Mouse (Mus musculus) adrenal gland, postnatal 4 days (tissue): Measurements from ENCODE around the gene Trim28. TPM values are rescaled to one million over a fixed set of nuclear protein-coding genes. Genes with fewer than 3 reads are reported as not detected.

ENCODE experiments used
- DNase-seq, 2 experiments: peaks; one replicate each; pipeline ENCODE4 v3.0.0; 2021 to 2022; ENCODE audit warnings: low spot score in 2 of 2, mixed read lengths in 2 of 2
- total RNA-seq, 2 experiments: library from RNA; stranded (reverse); gene quantifications; 2 replicates each; pipeline ENCODE4 v1.2.3; 2021

Gene Trim28
- total RNA-seq, 2 experiments from 2014 or later, result 392 to 400 TPM

- DNase-seq, result no peak
These were observed 33.6 kb downstream of the Trim28 start for GRCm38 (mm10) chr7:13032541-13032940.

DNA sequence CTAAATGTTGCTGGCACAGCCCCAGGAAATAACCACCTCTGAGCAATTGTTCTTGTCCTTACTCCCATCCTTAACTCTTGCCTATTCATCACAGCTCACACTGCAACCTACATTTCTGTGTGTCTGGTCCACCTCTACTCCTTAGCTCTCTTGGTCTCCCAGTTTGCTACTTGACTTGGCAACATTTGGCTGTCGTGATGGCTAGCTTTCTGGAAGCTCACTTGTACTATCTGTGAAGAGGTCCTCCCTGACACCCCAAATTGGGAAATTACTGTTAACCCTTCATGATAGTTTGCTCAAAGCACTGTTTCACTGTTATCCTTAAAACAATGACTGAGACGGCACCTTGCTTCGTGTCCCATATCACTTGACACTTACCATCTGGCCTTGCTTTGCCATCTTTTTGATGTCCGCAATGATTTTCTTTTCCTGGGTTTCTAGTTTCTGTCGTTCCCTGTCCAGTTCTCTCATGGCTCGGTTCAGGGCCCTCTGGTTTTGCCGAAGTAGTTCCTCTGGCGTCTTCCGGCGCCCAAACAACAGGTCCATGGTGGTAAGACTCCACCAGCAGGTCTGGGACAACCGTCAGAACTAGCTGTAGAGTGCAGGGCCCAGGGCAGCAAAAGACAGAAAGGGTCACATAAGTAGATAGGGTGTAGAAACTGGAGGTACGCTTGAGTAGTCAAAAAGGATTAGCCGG, 34.7 kb downstream of the Trim28 start:
- DNase-seq, result no peak

- peak; percentile 89 to 94 for DNase-seq
These were observed 35.4 kb downstream of the Trim28 start, which contains the start of gene Chmp2a for GRCm38 (mm10) chr7:13034148-13034977. Chmp2a (minus strand) TSS chr7:13034807.

DNA sequence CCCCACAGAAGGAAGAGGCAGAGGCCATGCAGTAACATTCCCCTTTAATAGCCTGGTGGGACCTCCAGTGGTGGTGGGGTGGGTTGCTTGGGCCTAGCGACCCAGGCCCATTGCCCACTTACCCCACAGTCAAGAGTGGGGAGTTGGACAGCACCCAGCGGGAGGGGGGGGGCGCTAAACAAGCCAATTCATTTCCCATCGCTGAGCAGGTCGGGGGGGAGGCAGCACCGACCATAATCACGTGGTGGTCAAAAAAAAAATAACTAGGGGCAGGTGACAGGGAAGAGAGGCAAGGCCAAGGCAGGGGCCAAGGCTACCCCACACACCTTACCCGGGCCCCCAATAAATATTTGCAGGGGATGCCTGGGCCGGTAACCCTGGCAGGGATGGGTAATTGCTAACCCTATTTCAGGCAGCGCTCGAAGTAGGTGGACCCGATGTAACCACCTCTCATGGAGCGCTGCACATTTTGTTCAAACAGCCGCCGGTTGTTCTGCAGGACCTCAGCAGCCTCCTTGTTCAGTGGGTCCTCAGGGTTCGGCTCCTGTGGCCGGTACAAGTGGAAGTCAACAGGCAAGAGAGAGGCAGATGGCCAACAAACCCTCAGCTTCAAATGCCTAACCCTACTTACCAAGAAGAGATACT, 36.4 kb downstream of the Trim28 start:
- no peak for DNase-seq

GRCm38 (mm10) chr7:13036806-13037205, 37.9 kb downstream of the Trim28 start:
- no peak for DNase-seq

DNA sequence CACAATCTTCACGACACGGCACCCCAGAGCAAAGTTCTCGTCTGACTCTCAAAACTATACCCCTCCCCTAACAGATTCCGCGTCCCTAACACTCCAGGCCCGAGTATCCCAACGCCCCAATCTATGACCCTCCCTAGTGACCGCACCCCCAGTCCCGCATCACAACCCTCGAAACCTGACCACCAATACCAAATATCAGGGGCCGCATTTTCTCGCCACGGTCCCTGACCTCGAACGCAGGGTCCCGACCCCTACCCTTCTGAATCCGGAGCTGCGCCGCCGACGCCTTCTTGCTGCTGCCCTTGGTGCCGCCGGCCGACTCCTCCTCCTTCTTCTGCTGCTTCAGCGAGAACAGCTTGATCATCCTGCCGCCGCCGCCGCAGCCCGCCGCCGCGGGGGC, 38.5 kb downstream of the Trim28 start:
- no peak for DNase-seq

DNA sequence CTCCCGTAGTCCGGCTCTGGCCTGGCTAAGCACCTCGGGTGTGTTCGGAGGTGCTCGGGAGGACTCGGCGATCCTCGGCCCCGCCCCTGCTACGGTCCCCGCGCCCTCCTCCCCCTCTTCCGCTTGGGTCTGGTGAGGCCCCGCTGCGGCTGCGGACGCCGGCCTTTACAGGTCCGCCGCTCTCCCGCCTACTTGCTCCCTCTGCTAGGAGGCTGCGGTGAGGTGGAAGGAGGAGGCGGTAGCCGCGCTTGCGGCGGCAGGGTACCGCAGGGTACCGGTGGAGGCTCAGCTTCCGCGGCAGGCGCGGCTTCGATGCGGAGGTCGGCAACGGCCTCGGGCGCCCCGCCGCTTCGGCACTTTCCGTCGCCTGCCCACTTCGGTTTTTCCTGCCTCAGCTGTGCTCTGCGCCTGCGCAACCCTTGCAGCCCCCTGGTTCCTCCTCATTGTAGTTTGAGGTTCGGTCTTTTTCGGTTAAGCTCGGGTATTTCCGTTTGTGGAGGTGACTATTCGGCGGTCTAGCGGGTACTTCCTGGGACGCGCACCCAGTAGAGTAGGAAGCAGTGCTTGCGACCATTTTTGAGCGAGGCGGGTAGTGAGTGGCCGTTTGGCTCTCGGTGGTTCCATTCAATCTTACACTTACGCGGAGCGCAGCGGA, 39.1 kb downstream of the Trim28 start, which contains the start of gene Ube2m:
Gene Ube2m, minus strand, starts transcription at position 375 of the 655 bp plus-strand sequence.
- DNase-seq, result peak; percentile 95 to 99

GRCm38 (mm10) chr7:13038621-13039169, 39.8 kb downstream of the Trim28 start:
- no peak for DNase-seq

DNA sequence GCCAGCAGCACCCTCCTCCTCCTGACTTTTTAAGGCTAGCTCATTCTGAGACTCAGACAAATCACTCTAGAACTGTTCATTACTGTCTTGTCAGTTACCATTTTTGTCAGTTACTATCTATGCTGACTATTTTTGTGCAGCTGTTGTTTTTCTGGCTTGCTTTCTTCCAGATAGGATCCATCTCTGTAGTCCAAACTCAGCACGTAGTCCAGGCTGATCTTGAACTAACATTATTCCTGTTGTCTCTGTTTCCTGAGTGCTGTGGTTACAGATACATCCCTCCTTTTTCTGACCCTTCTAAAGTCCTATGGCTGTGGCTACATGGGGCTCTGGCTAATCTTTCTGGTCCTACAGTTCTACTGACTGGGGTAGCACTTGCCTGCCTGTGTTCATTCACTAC, 40.3 kb downstream of the Trim28 start:
- no peak for DNase-seq

DNA sequence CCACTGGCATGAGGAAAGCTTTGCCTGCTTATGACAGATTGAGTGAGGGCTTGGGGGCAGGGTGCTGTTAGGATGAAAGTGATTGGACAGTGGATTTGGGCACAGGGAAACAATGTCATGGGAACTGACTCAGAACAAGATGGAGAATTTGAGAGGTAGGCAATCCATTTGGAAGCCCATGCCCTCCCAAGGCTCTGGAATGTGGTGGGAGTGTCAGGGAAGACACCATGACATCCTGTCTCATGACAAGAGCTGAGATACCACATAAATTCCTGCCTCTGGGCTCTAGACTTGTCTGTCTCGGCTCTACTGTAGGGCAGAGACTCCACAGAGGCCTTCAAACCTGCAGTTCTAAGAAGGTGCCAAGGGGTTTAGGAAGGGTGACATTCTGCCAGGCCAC, 42.3 kb downstream of the Trim28 start:
- DNase-seq, result no peak

- DNase-seq, result no peak
These were observed 43.6 kb downstream of the Trim28 start for GRCm38 (mm10) chr7:13042511-13042910.

- DNase-seq, result no peak
These were observed 44.2 kb downstream of the Trim28 start for GRCm38 (mm10) chr7:13043120-13043444.

DNA sequence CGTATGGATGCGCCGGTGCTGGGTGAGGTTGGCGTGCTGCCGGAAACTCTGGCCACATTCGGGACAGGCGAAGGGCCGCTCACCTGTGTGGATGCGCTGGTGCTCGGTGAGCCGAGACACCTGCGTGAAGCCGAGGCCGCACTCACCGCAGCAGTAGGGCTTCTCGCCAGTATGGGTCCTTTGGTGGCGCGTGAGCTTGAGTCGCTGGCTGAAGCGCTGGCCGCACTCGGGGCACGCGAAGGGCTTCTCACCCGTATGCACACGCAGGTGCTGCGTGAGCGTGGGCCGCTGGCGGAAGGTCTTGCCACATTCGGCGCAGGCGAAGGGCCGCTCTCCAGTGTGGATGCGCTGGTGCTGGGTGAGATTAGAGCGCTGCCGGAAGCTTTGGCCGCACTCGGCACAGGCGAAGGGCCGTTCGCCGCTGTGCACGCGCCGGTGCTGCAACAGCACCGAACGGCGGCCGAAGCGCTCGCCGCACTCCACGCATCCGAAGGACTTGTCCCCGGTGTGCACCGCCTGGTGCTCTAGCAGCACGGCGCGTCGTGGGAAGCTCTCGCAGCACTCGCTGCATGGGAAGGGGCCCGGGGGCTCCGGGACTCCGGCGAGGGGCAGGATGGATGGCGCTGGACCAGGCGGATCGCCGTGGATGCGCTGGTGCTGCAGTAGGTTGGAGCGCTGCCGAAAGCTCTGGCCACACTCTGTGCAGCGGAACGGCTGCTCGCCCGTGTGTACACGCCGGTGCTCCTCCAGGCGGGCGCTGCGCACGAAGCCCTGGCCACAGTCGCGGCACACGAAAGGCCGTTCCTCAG, 44.7 kb downstream of the Trim28 start:
- DNase-seq, result no peak

DNA sequence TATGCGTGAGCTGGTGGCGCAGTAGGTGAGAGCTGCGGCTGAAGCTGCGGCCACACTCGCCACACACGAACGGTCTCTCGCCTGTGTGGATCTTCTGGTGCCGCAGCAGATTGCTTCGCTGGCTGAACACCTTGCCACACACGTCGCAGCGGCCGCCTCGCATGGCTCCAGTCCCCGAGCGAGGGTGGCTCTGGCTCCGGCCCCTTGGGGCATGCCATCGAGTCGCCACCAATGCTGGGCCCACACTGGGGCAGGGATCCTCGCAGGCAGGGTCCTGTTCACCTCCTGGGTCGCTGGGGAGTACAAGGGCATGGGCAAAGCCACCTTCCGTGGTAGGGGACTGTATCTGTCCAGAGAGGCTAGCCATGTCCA, 45.3 kb downstream of the Trim28 start:
- no peak for DNase-seq

- no peak for DNase-seq
These were observed 47.2 kb downstream of the Trim28 start for GRCm38 (mm10) chr7:13046084-13046483.

- no peak for DNase-seq
These were observed 54.1 kb downstream of the Trim28 start for GRCm38 (mm10) chr7:13053001-13053400.

GRCm38 (mm10) chr7:13053501-13053900, 54.6 kb downstream of the Trim28 start:
- DNase-seq, result no peak

DNA sequence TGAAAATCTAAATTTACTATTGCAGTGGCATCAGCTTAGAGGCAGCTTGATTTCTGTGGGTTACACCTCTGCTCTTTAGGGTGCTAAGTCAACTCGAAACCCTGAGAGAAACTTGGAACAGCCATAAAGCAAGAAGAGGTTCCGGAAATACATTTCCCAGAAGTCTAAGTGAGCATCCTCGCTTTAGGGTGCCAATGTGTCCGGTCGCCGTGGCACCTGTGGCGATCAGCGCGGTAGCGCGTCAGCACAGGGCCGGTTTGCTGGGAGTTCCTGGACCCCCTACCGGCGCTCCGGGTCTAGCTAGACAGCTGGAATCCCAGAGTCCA, 55.0 kb downstream of the Trim28 start:
- DNase-seq, result no peak

DNA sequence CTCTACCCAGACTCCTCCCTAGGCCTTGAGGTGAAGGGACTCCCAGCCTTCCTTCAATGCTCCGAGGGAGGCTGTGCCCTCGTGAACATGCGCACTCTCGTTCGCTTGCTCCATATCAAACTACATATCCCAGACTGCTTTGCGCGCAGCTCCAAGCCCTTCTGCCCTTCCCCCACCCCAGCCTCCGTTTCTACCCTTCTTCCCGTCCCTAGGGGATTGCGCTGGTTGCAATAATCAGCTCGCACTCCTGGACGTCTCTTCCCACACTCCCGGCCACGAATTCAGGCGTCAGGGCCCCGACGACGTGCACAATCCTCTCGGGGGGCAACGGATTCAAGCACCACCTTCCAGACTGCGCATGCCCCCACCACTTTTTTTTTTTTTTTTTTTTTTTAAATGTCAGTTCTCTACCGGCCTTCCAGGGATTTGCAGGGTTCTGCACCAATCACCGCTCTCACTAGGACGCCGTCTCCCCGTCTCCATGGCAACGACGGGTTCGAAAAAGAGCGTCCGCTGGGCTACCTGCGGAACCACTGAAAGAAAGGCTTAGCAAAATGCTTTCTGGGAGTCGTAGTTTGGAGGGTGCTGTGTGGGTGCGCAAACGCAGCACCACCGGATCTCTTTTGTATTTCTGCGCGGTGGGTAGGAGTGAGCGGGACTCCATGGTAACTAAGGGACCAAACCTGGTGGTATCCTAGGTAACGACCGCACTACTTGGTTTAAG, 55.5 kb downstream of the Trim28 start, which contains the start of gene Mzf1:
Gene Mzf1, minus strand, starts transcription at position 478 of the 724 bp plus-strand sequence.
- peak; percentile 60 to 84 for DNase-seq
